Mouse (Mus musculus) adipose tissue, adult 10 weeks (tissue): ENCODE results near the gene Rnpep. TPM values are rescaled to one million over a fixed set of nuclear protein-coding genes. Genes with fewer than 3 reads are reported as not detected.

Experiments
- polyA plus RNA-seq: library from polyadenylated mRNA; stranded (reverse); fragments of 350-450 nt; fragmentation: Illumina TruSeq; extraction: RNeasy Lipid Tissue Mini Kit (QIAGEN cat#74804); gene quantifications from one replicate; pipeline ENCODE4 v1.2.3, GENCODE M21; 2014; ENCODE audit warnings: low read depth, low replicate concordance

The Rnpep gene
- polyA plus RNA-seq: 92.7 TPM

GRCm38 (mm10) chr1:135283826-135284291 lies at the start of gene Rnpep:
Gene Rnpep (minus strand): TSS chr1:135284084.

GRCm38 (mm10) chr1:135324571-135324970 lies 40.7 kb upstream of the Rnpep start, which contains the start of gene Lmod1:
Gene Lmod1 (plus strand): TSS chr1:135324807.

GRCm38 (mm10) chr1:135313284-135314031 lies 29.6 kb upstream of the Rnpep start, which contains the start of gene Timm17a:
Gene Timm17a (minus strand): TSS chr1:135313778.

GRCm38 (mm10) chr1:135258380-135259127 lies 25.3 kb downstream of the Rnpep start, which contains the start of gene Elf3:
Gene Elf3 (minus strand): TSS chr1:135258568.

Other genes with a start within 250 kb of the Rnpep start
- 0.11 TPM for gene Lgr6, start 178.8 kb downstream of the Rnpep start, polyA plus RNA-seq
- gene Ptpn7, start 151.4 kb downstream of the Rnpep start, polyA plus RNA-seq: 2.4 TPM
- gene Arl8a, start 137.3 kb downstream of the Rnpep start, polyA plus RNA-seq: 58.6 TPM
- 0.42 TPM for gene Gpr37l1, start 116.4 kb downstream of the Rnpep start, polyA plus RNA-seq
- gene Elf3, start 25.5 kb downstream of the Rnpep start, polyA plus RNA-seq: 90.6 TPM
- gene Timm17a, start 29.7 kb upstream of the Rnpep start, polyA plus RNA-seq: 75.2 TPM
- gene Lmod1, start 40.7 kb upstream of the Rnpep start, polyA plus RNA-seq: 9.7 TPM
- 5.2 TPM for gene Shisa4, start 91.2 kb upstream of the Rnpep start, polyA plus RNA-seq
- gene Ipo9, start 146.4 kb upstream of the Rnpep start, polyA plus RNA-seq: 43.7 TPM